Mouse (Mus musculus): ENCODE measurements around the gene Pkhd1.

DNA sequence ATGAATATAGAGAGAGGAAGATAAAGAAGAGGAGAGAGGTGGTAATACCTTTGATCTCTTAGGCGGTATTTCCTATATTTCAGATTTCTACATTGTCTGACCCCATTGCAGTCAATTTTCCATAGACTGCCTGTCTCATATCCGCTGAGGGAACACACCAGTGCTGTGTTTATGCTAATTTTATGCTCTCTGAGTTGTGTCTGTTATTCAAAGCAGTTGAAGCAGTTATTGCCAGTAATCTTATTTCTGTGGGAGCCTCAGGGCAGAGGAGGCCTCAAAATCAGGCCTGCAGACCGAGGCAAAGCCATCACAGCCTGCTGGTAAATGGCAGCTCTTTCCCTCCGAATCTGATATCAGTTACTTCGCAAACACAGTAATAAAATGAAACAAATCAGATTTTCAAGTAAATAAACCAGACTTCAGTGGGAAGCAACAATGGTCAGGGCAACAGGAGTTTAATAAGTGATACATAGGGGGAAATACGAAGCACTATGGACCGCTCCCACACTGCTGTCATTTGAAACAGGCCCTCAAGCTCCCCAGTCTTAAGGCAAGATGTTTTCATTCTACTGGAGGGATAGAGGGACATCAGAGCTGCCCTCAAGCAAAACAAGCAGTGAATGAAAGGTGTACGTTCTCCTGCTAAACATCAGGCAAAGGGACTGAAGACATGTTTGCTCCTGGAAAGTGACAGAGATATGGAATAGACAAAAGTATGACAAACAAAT is 599.5 kb downstream of the Pkhd1 start:
- TF ChIP-seq CTCF (conservative IDR thresholded peaks at IDR 0.05; ENCODE audit: low read length) (no peak), POU5F1 (IDR thresholded peaks at IDR 0.05; ENCODE audit: borderline replicate concordance, low read length) (no peak)
